Mouse (Mus musculus): ENCODE measurements at regions not wholly inside any gene's neighbourhood (a gene's known extent, or its start where the extent isn't known, plus 50 kb on each side); places are given as distances from the start of the nearest gene placed in this dataset.

- DNase-seq = peak; percentile 7 to 28
Measured at GRCm38 (mm10) chrX:40350936-40351335, 487.5 kb upstream of the Cypt14 start.

GRCm38 (mm10) chrX:40336555-40336954, 473.2 kb upstream of the Cypt14 start:
- no peak for DNase-seq
